Mouse (Mus musculus) kidney, adult 2 months (tissue): ENCODE measurements around the gene Tiam1.

Experiments used
- CTCF ChIP-seq: fragments of 200-500 bp; conservative IDR thresholded peaks from 2 replicates; pipeline ENCODE4 v1.5.1; 2011; ENCODE audit warnings: low read depth, mild to moderate bottlenecking, control low read depth, low read length, moderate library complexity, mixed read lengths; ENCODE audit not compliant: insufficient read depth, insufficient read length
- POLR2A ChIP-seq: fragments of 200-500 bp; IDR thresholded peaks from one replicate; pipeline ENCODE4 v1.6.1; 2011; ENCODE audit warnings: low read depth, low read length, control low read depth

- TF ChIP-seq CTCF (no peak), POLR2A (no peak)
Observed at GRCm38 (mm10) chr16:89839829-89840228, 303.7 kb downstream of the Tiam1 start.
